Mouse (Mus musculus) CH12.LX (cell line): ENCODE measurements around the gene Smim6. TPM values are rescaled to one million over a fixed set of nuclear protein-coding genes. Genes with fewer than 3 reads are reported as not detected.

Experiments used
- DNase-seq: peaks from one replicate; pipeline ENCODE4 v3.0.0-alpha.2; 2013; ENCODE audit errors: extremely low read depth
- H3K27ac ChIP-seq: 2 replicates; pipeline ENCODE4 v1.5.1; 2012; ENCODE audit warnings: low read depth, mild to moderate bottlenecking, control low read depth, moderate library complexity; ENCODE audit not compliant: insufficient read depth
- H3K27me3 ChIP-seq: replicated peaks from 2 replicates; pipeline ENCODE3; 2012; ENCODE audit warnings: inconsistent platforms
- H3K36me3 ChIP-seq, 2 experiments: replicated peaks in 1 of 2; 2 replicates each; pipeline versions ENCODE3 to v1.6.1; 2012; ENCODE audit warnings: inconsistent platforms in 1 of 2, low read length in 1 of 2, mild to moderate bottlenecking in 1 of 2, mixed read lengths in 1 of 2, moderate library complexity in 1 of 2; ENCODE audit not compliant: control insufficient read depth in 1 of 2, insufficient read depth in 1 of 2
- H3K4me1 ChIP-seq, 2 experiments: 2 replicates each; pipeline ENCODE4 v1.6.1; 2012; ENCODE audit warnings: inconsistent platforms in 1 of 2, moderate library complexity in 1 of 2; ENCODE audit not compliant: insufficient read depth in 2 of 2, control insufficient read depth in 1 of 2
- H3K4me2 ChIP-seq: 2 replicates; pipeline ENCODE4 v1.6.1; 2012; ENCODE audit warnings: low read depth, mild to moderate bottlenecking, control low read depth; ENCODE audit not compliant: poor library complexity, insufficient read depth, severe bottlenecking
- H3K4me3 ChIP-seq, 3 experiments: fragments of 150-350 bp in 1 of 3; sonication (generic) in 1 of 3; replicated peaks in 1 of 3; 2 replicates each; pipeline versions ENCODE3 to v1.5.1; 2011 to 2012; ENCODE audit warnings: low read depth in 2 of 3, low read length in 2 of 3, mild to moderate bottlenecking in 2 of 3, moderate library complexity in 2 of 3, control low read depth in 1 of 3, improper control_type of control experiment in 1 of 3, inconsistent platforms in 1 of 3, mixed read lengths in 1 of 3; ENCODE audit not compliant: poor library complexity in 1 of 3
- H3K79me2 ChIP-seq: replicated peaks from 2 replicates; pipeline ENCODE4 v1.6.1; 2012; ENCODE audit warnings: mild to moderate bottlenecking, moderate library complexity; ENCODE audit not compliant: control insufficient read depth, poor library complexity, insufficient read depth, severe bottlenecking; ENCODE audit errors: extremely low read depth
- H3K9ac ChIP-seq: 2 replicates; pipeline ENCODE4 v1.6.1; 2012; ENCODE audit warnings: low read depth, mild to moderate bottlenecking, control low read depth, moderate library complexity; ENCODE audit not compliant: insufficient read depth
- H3K9me3 ChIP-seq: replicated peaks from 2 replicates; pipeline ENCODE3; 2012; ENCODE audit warnings: low read length, inconsistent platforms, mixed read lengths
- CTCF ChIP-seq, 2 experiments: IDR thresholded peaks in 1 of 2; conservative IDR thresholded peaks in 1 of 2; 2 replicates each; pipeline ENCODE4 v1.5.1; 2011 to 2012; ENCODE audit warnings: low read depth in 2 of 2, low read length in 2 of 2, improper control_type of control experiment in 1 of 2, inconsistent platforms in 1 of 2, mild to moderate bottlenecking in 1 of 2, moderate library complexity in 1 of 2
- ELF1 ChIP-seq: IDR thresholded peaks from 2 replicates; pipeline ENCODE4 v1.6.1; 2014; ENCODE audit warnings: low read depth, mild to moderate bottlenecking, inconsistent platforms, low read length, improper control_type of control experiment
- MAX ChIP-seq: IDR thresholded peaks from 2 replicates; pipeline ENCODE4 v1.6.1; 2011; ENCODE audit warnings: low read length, improper control_type of control experiment
- PAX5 ChIP-seq: IDR thresholded peaks from 2 replicates; pipeline ENCODE4 v1.6.1; 2012; ENCODE audit warnings: low read length, inconsistent platforms, mixed read lengths
- RAD21 ChIP-seq: IDR thresholded peaks from 2 replicates; pipeline ENCODE4 v1.6.1; 2011; ENCODE audit warnings: low read depth, mild to moderate bottlenecking, low read length, improper control_type of control experiment, moderate library complexity
- SIN3A ChIP-seq: IDR thresholded peaks from 2 replicates; pipeline ENCODE4 v1.6.1; 2012; ENCODE audit warnings: low read length, improper control_type of control experiment, inconsistent platforms
- SMC3 ChIP-seq: IDR thresholded peaks from 2 replicates; pipeline ENCODE4 v1.6.1; 2011; ENCODE audit warnings: low read depth, low read length, improper control_type of control experiment
- USF1 ChIP-seq: IDR thresholded peaks from 2 replicates; pipeline ENCODE4 v1.6.1; 2014; ENCODE audit warnings: low read depth, mild to moderate bottlenecking, inconsistent platforms, low read length, improper control_type of control experiment
- ZKSCAN1 ChIP-seq: IDR thresholded peaks from 2 replicates; pipeline ENCODE4 v1.6.1; 2012; ENCODE audit warnings: low read depth, inconsistent platforms, low read length, improper control_type of control experiment, borderline replicate concordance
- dilution Hi-C: fragments of 300-500 bp; cut with MboI; formaldehyde crosslinking; loops from 2 replicates; pipeline ENCODE4 v1.14.3; 2020; ENCODE audit warnings: low sequenced_read_pairs; ENCODE audit not compliant: extremely low pct_unique_long_range_greater_than_20kb, extremely low pct_ligation_motif_present
- in situ Hi-C: fragments of 300-500 bp; cut with MboI; formaldehyde crosslinking; loops from 3 replicates; pipeline ENCODE4 v1.14.3; 2019; ENCODE audit warnings: low sequenced_read_pairs, low pct_ligation_motif_present, low pct_unique_long_range_greater_than_20kb, mixed read lengths
- polyA plus RNA-seq: library from polyadenylated mRNA; unstranded; fragments of >175 nt; gene quantifications from 2 replicates; pipeline ENCODE4 v1.2.1, GENCODE M21; 2012; ENCODE audit warnings: low read depth; ENCODE audit not compliant: insufficient read length
- total RNA-seq, 2 experiments: library from RNA; depleted of rRNA; stranded (reverse); fragments of 300-350 nt in 1 of 2; fragments of >200 nt in 1 of 2; gene quantifications; 2 replicates each; pipeline ENCODE4 v1.2.3; 2012 to 2014

Smim6 gene
- total and polyA plus RNA-seq, 3 experiments = 0.21 to 0.56 TPM; not detected in 1

DNA sequence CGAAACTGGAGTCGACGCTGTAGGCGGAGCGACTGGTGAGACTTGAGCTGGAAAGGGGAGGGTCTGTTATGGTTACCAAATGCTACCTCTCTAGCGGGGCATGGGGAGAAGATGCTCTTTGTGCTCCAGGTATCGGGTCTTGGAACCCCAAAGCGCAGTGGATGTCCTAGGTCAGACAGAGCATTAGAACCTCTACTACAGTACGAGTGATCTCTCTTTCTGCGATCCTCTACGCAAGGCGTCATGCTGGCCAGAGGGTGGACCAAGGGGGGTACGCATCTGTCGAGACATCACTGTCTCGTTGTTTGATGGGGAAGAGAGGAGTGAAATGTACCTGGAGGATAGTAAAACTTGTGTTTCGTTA is 21.9 kb downstream of the Smim6 start:
- dilution Hi-C loops = no loop called here
- H3K27ac ChIP-seq = 0 out of 2 replicates have a peak overlapping the region, but pooled peaks have one; percentile 6
- no peak for DNase-seq
- H3K4me1 ChIP-seq = peaks cover 20 to 56% of the 10 kb centered on the region in 2 experiments
- H3K9me3 ChIP-seq = no peaks in the 10 kb centered on the region
- H3K79me2 ChIP-seq = peaks cover 48% of the 10 kb centered on the region
- in situ Hi-C loops = loop anchor here (5.0 kb wide), 1 partner anchor 74 kb away; no protein-coding TSS in a partner anchor
- H3K4me2 ChIP-seq = peak overlapping the region; percentile 95; the same call in 1 of the 2 replicates
- H3K36me3 ChIP-seq = peaks cover 23 to 44% of the 10 kb centered on the region in 2 experiments
- no peaks in the 10 kb centered on the region for H3K27me3 ChIP-seq
- no peak for TF ChIP-seq ELF1
- peak; percentile 2; the same call in 1 of the 2 replicates for TF ChIP-seq MAX
- peak overlapping the region; percentile 82 to 96 (median 93) for H3K4me3 ChIP-seq
- peak overlapping the region; percentile 68 for H3K9ac ChIP-seq

DNA sequence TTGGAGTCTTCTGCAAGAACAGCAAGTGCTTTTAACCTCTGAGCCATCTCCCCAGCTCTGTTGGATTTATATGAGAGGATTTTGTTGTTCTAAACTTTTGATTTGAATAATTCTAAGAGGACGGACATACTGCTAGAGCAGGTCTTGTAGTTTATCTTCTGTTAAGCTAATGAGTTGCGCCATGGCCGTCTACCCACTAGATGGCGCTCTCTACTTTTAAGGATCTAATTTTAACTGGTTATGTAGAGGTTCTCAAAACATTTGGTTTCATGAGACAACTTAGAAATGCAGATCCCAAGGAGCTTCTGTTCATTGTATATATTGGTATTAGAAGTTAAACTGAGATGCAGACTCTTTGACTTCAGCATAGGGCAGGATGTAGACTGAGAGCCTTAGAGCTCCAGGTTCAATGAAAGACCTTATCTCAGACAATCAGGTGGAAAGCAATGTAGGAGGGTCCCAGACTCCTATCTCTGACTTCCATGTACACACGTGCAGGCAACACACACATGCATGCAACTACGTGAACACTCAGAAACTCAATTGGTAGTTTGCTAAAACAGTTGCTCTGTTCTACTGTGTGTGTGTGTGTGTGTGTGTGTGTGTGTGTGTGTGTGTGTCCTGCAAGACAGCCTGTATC is 28.0 kb downstream of the Smim6 start:
- Histone ChIP-seq H3K27ac (no peak overlapping the region), H3K4me3 (no peak overlapping the region), H3K4me2 (no peak overlapping the region), H3K79me2 (peaks cover 24% of the 10 kb centered on the region), H3K27me3 (no peaks in the 10 kb centered on the region), H3K9ac (no peak overlapping the region), H3K4me1 (peaks cover 3 to 16% of the 10 kb centered on the region in 2 experiments; a peak in 3 of 4 replicates), H3K9me3 (no peaks in the 10 kb centered on the region), H3K36me3 (peaks cover 68 to 97% of the 10 kb centered on the region in 2 experiments)
- dilution Hi-C loops = no loop called here
- TF ChIP-seq PAX5 = no peak
- TF ChIP-seq RAD21 = peak; percentile 80
- TF ChIP-seq CTCF (conservative IDR thresholded peaks at IDR 0.05 in 1 of 2, IDR thresholded peaks at IDR 0.05 in 1 of 2; ENCODE audit: low read depth in 2 of 2, low read length in 2 of 2) = peak; percentile 91 to 95
- TF ChIP-seq USF1 = no peak
- no peak for TF ChIP-seq ZKSCAN1
- TF ChIP-seq SMC3 = peak; percentile 84
- in situ Hi-C loops = no loop called here
- peak; percentile 71 for DNase-seq

DNA sequence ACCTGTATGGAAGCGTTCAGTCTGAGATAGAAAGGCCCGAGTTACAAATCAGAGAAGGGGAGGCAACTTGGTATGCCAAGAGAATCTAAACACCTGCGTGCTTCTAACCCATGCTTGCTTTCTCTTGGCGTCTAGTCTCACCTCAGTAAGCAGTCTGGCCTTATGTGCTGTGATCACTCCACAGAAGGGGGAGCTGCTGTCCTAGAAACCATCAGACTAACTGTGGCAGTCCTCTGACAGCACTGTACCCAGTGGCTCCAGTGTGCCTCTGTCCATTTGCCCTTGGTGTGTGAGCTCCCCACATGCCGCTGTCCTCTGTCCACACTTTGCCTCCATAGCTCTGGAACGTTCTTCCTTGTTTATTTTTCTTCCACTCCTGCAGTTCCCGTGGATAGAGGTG is 30.2 kb downstream of the Smim6 start:
- H3K4me2 ChIP-seq = no peak overlapping the region
- dilution Hi-C loops (no loop called here), in situ Hi-C loops (no loop called here)
- peaks cover 3% of the 10 kb centered on the region; the same call in 1 of the 2 replicates for H3K79me2 ChIP-seq
- H3K27me3 ChIP-seq = no peaks in the 10 kb centered on the region
- no peak overlapping the region for H3K9ac ChIP-seq
- H3K9me3 ChIP-seq = no peaks in the 10 kb centered on the region
- peaks cover 78 to 97% of the 10 kb centered on the region in 2 experiments for H3K36me3 ChIP-seq
- DNase-seq = no peak
- no peak overlapping the region for H3K27ac ChIP-seq
- no peak overlapping the region for H3K4me3 ChIP-seq
- TF ChIP-seq SIN3A (no peak), CTCF (conservative IDR thresholded peaks at IDR 0.05 in 1 of 2, IDR thresholded peaks at IDR 0.05 in 1 of 2; ENCODE audit: low read depth in 2 of 2, low read length in 2 of 2) (peak in 1 of 2 experiments; percentile 21; a peak in 2 of 4 replicates)
- H3K4me1 ChIP-seq = no peaks in the 10 kb centered on the region
